Comparison of ENCODE assay signal across 16 mouse cellular contexts in genomic region chr1:75133421-75134207, GRCm38 (mm10). TPM values are rescaled to one million over a fixed set of nuclear protein-coding genes. Genes with fewer than 3 reads are reported as not detected.
A peak's percentile ranks its signal among the peaks of the same experiment; 100 is the strongest.
DNase-seq lines count a peak whose midpoint lies in the region; ATAC-seq and TF ChIP-seq lines count a peak whose summit lies in the region.
"Had no signal": no experiment of that assay in that cellular context is flagged by ENCODE, and none has a peak within 500 bp of the region (broad histone marks: within the 10 kb centered on the region; RNA-seq: fewer than 3 reads in every experiment).

Gene Slc23a3 (minus strand): TSS chr1:75133890.

- TF ChIP-seq CTCF in intestine, postnatal 0 days (IDR thresholded peaks at IDR 0.05; ENCODE audit: low read depth), result no peak

- H3K4me3 ChIP-seq in heart, embryonic 16.5 days (ENCODE audit: low read length), result no peak within 1 kb of the TSS
- H3K4me3 ChIP-seq in intestine, postnatal 0 days (ENCODE audit: low read depth, low read length), result no peak within 1 kb of the TSS
- no peak within 1 kb of the TSS for H3K4me3 ChIP-seq in kidney, embryonic 16.5 days (ENCODE audit: low read length)
- no peak within 1 kb of the TSS for H3K4me3 ChIP-seq in liver, embryonic 15.5 days (replicated peaks)
- no peak within 1 kb of the TSS for H3K4me3 ChIP-seq in forebrain, embryonic 10.5 days
- H3K4me3 ChIP-seq: left cerebral cortex, adult 2 months; midbrain, embryonic 10.5 days; neural tube, embryonic 15.5 days had no signal

- no peaks in the 10 kb centered on the region for H3K27me3 ChIP-seq in heart, embryonic 16.5 days (ENCODE audit: control insufficient read depth, insufficient read depth, low read length)
- H3K27me3 ChIP-seq in intestine, postnatal 0 days (replicated peaks; ENCODE audit: control insufficient read depth, insufficient read depth, low read length), result no peaks in the 10 kb centered on the region
- no peaks in the 10 kb centered on the region for H3K27me3 ChIP-seq in kidney, embryonic 16.5 days (ENCODE audit: insufficient read depth, low read length)
- H3K27me3 ChIP-seq in liver, embryonic 15.5 days, result no peaks in the 10 kb centered on the region
- H3K27me3 ChIP-seq in forebrain, embryonic 10.5 days (ENCODE audit: poor library complexity, severe bottlenecking), result no peaks in the 10 kb centered on the region
- H3K27me3 ChIP-seq: Patski had no signal

- 54% methylated on average over 12 of the region's 12 CpGs for WGBS in heart, embryonic 16.5 days
- WGBS in intestine, postnatal 0 days, result 38% methylated on average over 12 of the region's 12 CpGs
- WGBS in kidney, embryonic 16.5 days, result 53% methylated on average over 12 of the region's 12 CpGs
- 51% methylated on average over 12 of the region's 12 CpGs for WGBS in liver, embryonic 15.5 days (ENCODE audit: insufficient replicate concordance)
- 69% methylated on average over 12 of the region's 12 CpGs for WGBS in forebrain, embryonic 10.5 days

- H3K4me1 ChIP-seq in heart, embryonic 16.5 days (ENCODE audit: control insufficient read depth, insufficient read depth, low read length), result no peaks in the 10 kb centered on the region
- no peaks in the 10 kb centered on the region for H3K4me1 ChIP-seq in intestine, postnatal 0 days (replicated peaks; ENCODE audit: control insufficient read depth, insufficient read depth, low read length)
- 0 out of 2 replicates have a peak, but pooled peaks cover 3% of the 10 kb centered on the region for H3K4me1 ChIP-seq in kidney, embryonic 16.5 days (ENCODE audit: insufficient read depth, low read length)
- peaks cover 64% of the 10 kb centered on the region for H3K4me1 ChIP-seq in liver, embryonic 15.5 days (replicated peaks)
- no peaks in the 10 kb centered on the region for H3K4me1 ChIP-seq in forebrain, embryonic 10.5 days
- H3K4me1 ChIP-seq: neural tube, embryonic 15.5 days had no signal

- no peaks in the 10 kb centered on the region for H3K9me3 ChIP-seq in heart, embryonic 16.5 days (replicated peaks; ENCODE audit: control insufficient read depth, low read length)
- no peaks in the 10 kb centered on the region for H3K9me3 ChIP-seq in intestine, postnatal 0 days (ENCODE audit: control insufficient read depth)
- no peaks in the 10 kb centered on the region for H3K9me3 ChIP-seq in kidney, embryonic 16.5 days (ENCODE audit: low read length)
- no peaks in the 10 kb centered on the region for H3K9me3 ChIP-seq in liver, embryonic 15.5 days (replicated peaks)
- H3K9me3 ChIP-seq in forebrain, embryonic 10.5 days, result no peaks in the 10 kb centered on the region
- H3K9me3 ChIP-seq: midbrain, embryonic 10.5 days; neural tube, embryonic 15.5 days had no signal

- H3K9ac ChIP-seq in heart, embryonic 16.5 days (ENCODE audit: low read length), result no peak within 1 kb of the TSS
- H3K9ac ChIP-seq in intestine, postnatal 0 days (ENCODE audit: low read depth, low read length), result no peak within 1 kb of the TSS
- 0 out of 2 replicates have a peak within 1 kb of the TSS, but pooled peaks have one; percentile 10 for H3K9ac ChIP-seq in kidney, embryonic 16.5 days (replicated peaks; ENCODE audit: low read length)
- no peak within 1 kb of the TSS for H3K9ac ChIP-seq in liver, embryonic 15.5 days
- H3K9ac ChIP-seq: neural tube, embryonic 15.5 days had no signal

- peaks cover 22% of the 10 kb centered on the region for H3K36me3 ChIP-seq in heart, embryonic 16.5 days (ENCODE audit: control insufficient read depth, insufficient read depth)
- H3K36me3 ChIP-seq in intestine, postnatal 0 days (ENCODE audit: control insufficient read depth, insufficient read depth), result peaks cover 35% of the 10 kb centered on the region
- peaks cover 28% of the 10 kb centered on the region for H3K36me3 ChIP-seq in kidney, embryonic 16.5 days (ENCODE audit: insufficient read depth, low read length)
- H3K36me3 ChIP-seq in liver, embryonic 15.5 days (replicated peaks), result peaks cover 40% of the 10 kb centered on the region
- H3K36me3 ChIP-seq in forebrain, embryonic 10.5 days (replicated peaks), result peaks cover 34% of the 10 kb centered on the region

- ATAC-seq in heart, embryonic 16.5 days (replicated peaks; ENCODE audit: extremely low read depth, insufficient read depth, low FRiP score), result 0 out of 2 replicates have a peak, but pooled peaks have one; percentile 6
- 0 out of 2 replicates have a peak, but pooled peaks have one; percentile 12 for ATAC-seq in intestine, postnatal 0 days
- peak; percentile 75 for ATAC-seq in kidney, embryonic 16.5 days (ENCODE audit: low FRiP score, low TSS enrichment)
- ATAC-seq in liver, embryonic 15.5 days (ENCODE audit: insufficient read depth), result no peak
- ATAC-seq: Patski had no signal

- no peak within 1 kb of the TSS for H3K4me2 ChIP-seq in heart, embryonic 16.5 days (ENCODE audit: low read depth, low read length)
- H3K4me2 ChIP-seq in intestine, postnatal 0 days (replicated peaks; ENCODE audit: low read depth), result no peak within 1 kb of the TSS
- H3K4me2 ChIP-seq in kidney, embryonic 16.5 days (replicated peaks; ENCODE audit: low read depth, low read length), result peak within 1 kb of the TSS; percentile 34; the same call in 1 of the 2 replicates
- H3K4me2 ChIP-seq in liver, embryonic 15.5 days, result no peak within 1 kb of the TSS
- H3K4me2 ChIP-seq: neural tube, embryonic 15.5 days had no signal

- no peak for DNase-seq in heart, adult 8-10 months (ENCODE audit: low spot score)
- no peak for DNase-seq in forebrain, embryonic 10.5 days (ENCODE audit: extremely low spot score, low spot score)
- no peak for DNase-seq in cerebellum, postnatal 10 days
- no peak for DNase-seq in urinary bladder, adult 18-20 months (ENCODE audit: low spot score in 2 of 2)
- DNase-seq: cerebellum, postnatal 36 days; lung, postnatal 14 days had no signal

- no peak within 1 kb of the TSS for H3K27ac ChIP-seq in heart, embryonic 16.5 days (ENCODE audit: low read length)
- H3K27ac ChIP-seq in intestine, postnatal 0 days (ENCODE audit: low read depth, low read length), result no peak within 1 kb of the TSS
- peak within 1 kb of the TSS; percentile 66; the same call in 1 of the 2 replicates for H3K27ac ChIP-seq in kidney, embryonic 16.5 days (ENCODE audit: low read length)
- peak within 1 kb of the TSS; percentile 8; the same call in 1 of the 2 replicates for H3K27ac ChIP-seq in liver, embryonic 15.5 days (replicated peaks)
- H3K27ac ChIP-seq in forebrain, embryonic 10.5 days, result no peak within 1 kb of the TSS
- H3K27ac ChIP-seq: left cerebral cortex, adult 2 months; midbrain, embryonic 10.5 days; neural tube, embryonic 15.5 days had no signal

RNA-seq across cellular contexts. Expression of gene Slc23a3, which starts in this region (rescaled TPM):
- polyA plus RNA-seq in heart, embryonic 16.5 days (2015; fragmentation: Nextera tagmentation; extraction: Ambion mirVana), result 1.1 TPM in 2 replicates
- total RNA-seq in heart, adult 8-10 months (2022), result under 1 TPM; 0.53 to 0.71 (median 0.61) TPM
- polyA plus RNA-seq in intestine, postnatal 0 days (2015; fragmentation: Nextera tagmentation; extraction: Ambion mirVana), result 2.5 and 3.2 TPM in 2 replicates
- polyA plus RNA-seq in kidney, embryonic 16.5 days (2015; fragmentation: Nextera tagmentation; extraction: Ambion mirVana), result 5.9 and 6.2 TPM in 2 replicates
- 2.1 and 2.3 TPM in 2 replicates for polyA plus RNA-seq in liver, embryonic 15.5 days (2015; fragmentation: Nextera tagmentation; extraction: Ambion mirVana)
- not detected in 2 replicates for polyA plus RNA-seq in forebrain, embryonic 10.5 days (2016; fragmentation: Nextera tagmentation; extraction: Ambion mirVana)
- polyA plus RNA-seq: hindbrain, embryonic 11.5 days; limb, embryonic 11.5 days; neural tube, embryonic 15.5 days had no signal

Comparison
In these comparisons a context has a peak if more than half of its experiments do, and no peak if none do; other contexts are left out.
1. H3K27ac ChIP-seq: peak in kidney, embryonic 16.5 days (single experiment) and liver, embryonic 15.5 days (single experiment); none in heart, embryonic 16.5 days (single experiment), intestine, postnatal 0 days (single experiment) and forebrain, embryonic 10.5 days (single experiment).